Mouse (Mus musculus) thymus, adult 2 months (tissue): ENCODE data around the gene Poglut1.

ENCODE experiments used
- CTCF ChIP-seq: fragments of 200-500 bp; IDR thresholded peaks from 2 replicates; pipeline ENCODE4 v1.5.1; 2012; ENCODE audit warnings: mild to moderate bottlenecking, control low read depth, low read length, moderate library complexity, borderline replicate concordance; ENCODE audit not compliant: control insufficient read depth, poor library complexity, insufficient read depth; ENCODE audit errors: extremely low read depth
- POLR2A ChIP-seq: fragments of 200-500 bp; IDR thresholded peaks from 2 replicates; pipeline ENCODE4 v1.6.1; 2012; ENCODE audit warnings: mild to moderate bottlenecking, low read length, control low read depth, moderate library complexity; ENCODE audit not compliant: control insufficient read depth, poor library complexity, insufficient read depth; ENCODE audit errors: extremely low read depth

GRCm38 (mm10) chr16:38481327-38481726, 68.7 kb downstream of the Poglut1 start:
- TF ChIP-seq POLR2A (no peak), CTCF (no peak)
